Mouse (Mus musculus) ES-E14 (cell line): ENCODE data around the gene Tada1.

Experiments used
- CHD2 ChIP-seq: IDR thresholded peaks from 2 replicates; pipeline ENCODE4 v1.6.1; 2014; ENCODE audit warnings: mild to moderate bottlenecking, low read depth, low read length, inconsistent platforms
- HCFC1 ChIP-seq: IDR thresholded peaks from 2 replicates; pipeline ENCODE4 v1.6.1; 2012; ENCODE audit warnings: low read length, inconsistent platforms, borderline replicate concordance; ENCODE audit not compliant: insufficient read depth
- MAFK ChIP-seq: IDR thresholded peaks from 2 replicates; pipeline ENCODE4 v1.6.1; 2014; ENCODE audit warnings: mild to moderate bottlenecking, low read depth, low read length, inconsistent platforms; ENCODE audit not compliant: insufficient read depth
- ZC3H11A ChIP-seq: IDR thresholded peaks from 2 replicates; pipeline ENCODE4 v1.6.1; 2012; ENCODE audit warnings: low read depth, mild to moderate bottlenecking, inconsistent platforms, low read length, borderline replicate concordance
- ZNF384 ChIP-seq: IDR thresholded peaks from 2 replicates; pipeline ENCODE4 v1.6.1; 2012; ENCODE audit warnings: low read depth, low read length, inconsistent platforms

DNA sequence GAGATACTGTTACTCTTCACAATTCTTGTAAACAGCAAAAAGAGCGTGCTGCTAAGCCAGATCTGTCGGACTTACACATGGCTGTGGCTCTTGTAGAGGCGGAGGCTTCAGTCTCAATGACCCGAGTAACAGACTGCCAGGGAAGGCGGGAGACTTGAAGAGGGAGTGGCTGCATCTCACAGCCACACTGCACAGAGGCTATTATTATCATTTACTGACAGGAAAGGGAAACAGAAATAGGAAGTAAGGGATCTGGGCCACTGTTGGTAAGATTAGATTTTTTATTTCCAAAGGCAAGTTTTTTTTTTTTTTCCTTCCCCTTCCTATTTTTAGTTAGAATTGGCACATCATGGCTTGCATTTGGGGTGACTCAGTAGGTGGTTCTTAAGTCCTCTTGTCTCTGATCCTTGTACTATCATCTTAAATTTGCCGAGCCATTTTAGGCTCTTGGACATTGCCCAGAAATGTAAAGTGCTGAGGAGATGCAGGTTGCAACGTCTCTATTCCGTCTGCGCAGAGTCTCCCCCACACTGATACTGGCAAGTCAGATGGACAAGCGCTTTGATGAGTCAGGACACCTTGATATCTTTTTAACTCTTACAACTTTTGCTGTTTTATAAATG lies 51.0 kb downstream of the Tada1 start:
- TF ChIP-seq MAFK: no peak
- no peak for TF ChIP-seq ZC3H11A
- no peak for TF ChIP-seq CHD2
- no peak for TF ChIP-seq HCFC1
- no peak for TF ChIP-seq ZNF384
